Mouse (Mus musculus) frontal cortex, postnatal 10 days (tissue): Measurements from ENCODE around the gene Htatip2.
A peak's percentile ranks its signal among the peaks of the same experiment; 100 is the strongest.

ENCODE experiments used
- DNase-seq, 2 experiments: peaks; one replicate each; pipeline ENCODE4 v3.0.0; 2022; ENCODE audit warnings: low spot score in 2 of 2, mixed read lengths in 1 of 2

The Htatip2 gene

DNA sequence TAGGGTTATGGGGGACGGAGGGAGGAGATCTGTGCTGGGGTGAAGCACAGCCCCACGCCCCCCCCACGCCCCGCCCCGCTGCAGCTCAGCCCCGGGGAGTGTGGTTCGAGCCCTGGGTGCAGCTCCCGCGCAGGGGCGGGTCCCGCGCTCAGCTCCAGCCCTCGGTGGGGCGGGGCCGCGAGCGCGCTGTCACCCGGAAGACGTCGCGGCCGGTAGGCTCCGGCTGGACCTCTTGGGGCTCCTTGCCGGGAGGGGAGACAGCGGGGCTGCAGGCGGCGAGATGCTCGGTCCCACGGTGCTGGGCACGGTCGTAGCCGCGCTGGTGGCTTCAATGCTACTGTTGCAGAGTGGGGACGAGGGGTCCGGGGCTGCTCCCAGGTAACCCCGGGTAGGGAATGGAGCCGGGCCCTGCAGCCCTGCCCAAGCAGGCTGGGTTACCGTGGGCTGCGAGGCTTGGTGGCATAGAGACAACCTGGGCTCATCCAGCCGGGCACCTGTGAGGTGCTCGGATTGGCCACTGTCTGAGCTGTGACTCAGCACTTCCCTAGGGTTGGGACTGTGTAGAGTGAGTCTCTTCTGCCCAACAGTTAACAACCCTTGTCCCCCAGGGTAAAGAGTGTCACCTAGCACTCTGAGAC lies at the start of gene Htatip2:
TSS of gene Htatip2 (plus strand) at position 182 of the 638 bp plus-strand sequence.
- peak in 1 of 2 experiments; percentile 37 for DNase-seq

DNA sequence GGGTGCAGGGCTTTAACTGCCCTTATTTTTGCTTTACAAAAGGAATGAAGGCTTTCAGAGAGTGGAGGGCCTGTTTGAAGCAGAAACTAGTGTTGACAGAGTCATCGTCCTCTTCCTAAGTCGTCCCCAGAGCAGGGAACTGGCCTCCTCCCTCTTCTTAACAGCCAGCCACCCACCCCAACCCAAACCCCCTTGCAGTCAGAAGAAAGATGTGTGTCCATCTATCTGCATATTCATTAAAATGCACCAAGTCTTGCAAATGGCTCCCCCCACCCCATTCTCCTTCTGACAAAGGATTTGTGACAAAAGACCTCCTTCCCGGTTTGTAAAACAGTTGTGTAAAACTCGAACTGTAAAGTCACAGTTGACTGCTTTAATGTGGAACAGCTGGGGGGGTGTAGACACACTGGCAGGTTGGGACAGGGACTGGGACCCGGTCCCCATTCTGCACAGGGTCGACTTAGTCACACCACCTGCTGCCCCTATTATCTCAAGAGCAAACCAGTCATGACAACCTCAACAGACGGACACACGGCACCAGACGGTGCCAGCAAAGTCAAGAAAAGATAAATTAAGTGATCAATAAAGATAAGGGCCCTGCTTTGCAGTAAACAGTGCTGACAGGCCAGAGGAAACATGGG lies 49.4 kb upstream of the Htatip2 start:
- DNase-seq: no peak

DNA sequence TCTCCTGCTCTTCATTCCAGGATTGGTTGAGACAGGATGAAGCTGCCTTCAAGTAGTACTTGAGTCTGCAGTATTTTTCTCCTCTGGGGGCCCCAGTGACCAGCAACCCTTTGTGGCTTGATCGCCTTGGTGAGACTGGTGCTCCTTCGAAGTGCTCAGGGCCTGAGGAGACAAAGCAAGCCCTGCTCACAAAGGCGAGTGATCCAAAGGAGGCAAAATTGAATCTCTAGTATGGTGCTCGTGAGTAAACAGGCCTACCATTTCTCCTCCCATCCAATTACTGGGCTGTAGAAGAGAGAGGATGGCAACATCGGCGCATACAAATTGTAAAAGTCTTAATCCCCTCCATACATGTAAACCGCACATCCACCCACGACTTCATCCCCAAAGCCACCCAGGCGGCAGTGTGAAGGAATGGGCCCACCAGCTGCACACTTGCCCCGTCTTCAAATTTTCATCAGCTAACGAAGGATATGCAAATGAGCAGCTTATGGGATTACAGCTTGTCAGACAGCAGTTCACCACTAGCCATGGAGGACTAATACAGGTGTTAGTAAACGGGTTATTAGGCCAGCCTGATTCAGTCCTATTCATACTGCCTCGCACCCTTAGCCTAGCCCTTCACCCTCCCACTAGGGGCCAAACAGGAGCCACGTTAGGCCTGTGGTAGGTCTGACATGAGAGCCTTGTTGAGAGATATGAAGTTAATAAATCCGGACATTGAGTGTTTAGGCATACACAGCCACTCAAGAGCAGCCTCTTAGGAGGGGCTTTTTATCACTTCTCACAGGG lies 40.8 kb upstream of the Htatip2 start:
- no peak for DNase-seq

GRCm38 (mm10) chr7:49734342-49734741 lies 24.6 kb upstream of the Htatip2 start:
- no peak for DNase-seq

DNA sequence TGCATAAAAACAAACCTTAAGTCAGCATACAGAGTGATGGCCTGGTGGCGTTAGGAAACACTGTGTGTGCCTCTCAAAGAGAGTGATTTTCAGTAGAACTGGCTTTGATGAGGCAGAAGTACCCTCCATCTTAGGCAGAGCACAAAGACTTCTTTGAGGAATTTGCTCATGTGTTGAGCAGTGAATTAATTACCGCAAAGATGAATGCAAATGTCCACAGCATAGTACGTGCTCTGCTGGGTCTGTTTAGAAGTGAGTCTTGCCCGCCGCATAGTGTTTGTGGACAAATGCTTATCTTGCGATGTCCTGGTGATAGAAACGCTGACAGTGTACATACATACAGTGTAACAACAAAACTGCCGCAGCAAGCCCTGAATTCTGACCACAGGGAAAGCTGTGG lies 19.5 kb upstream of the Htatip2 start:
- no peak for DNase-seq

- no peak for DNase-seq
Observed at GRCm38 (mm10) chr7:49741474-49741873, 17.4 kb upstream of the Htatip2 start.

- DNase-seq: no peak
Observed at GRCm38 (mm10) chr7:49741923-49742322, 17.0 kb upstream of the Htatip2 start.

- DNase-seq: no peak
Observed at GRCm38 (mm10) chr7:49751148-49751547, 7.8 kb upstream of the Htatip2 start.

DNA sequence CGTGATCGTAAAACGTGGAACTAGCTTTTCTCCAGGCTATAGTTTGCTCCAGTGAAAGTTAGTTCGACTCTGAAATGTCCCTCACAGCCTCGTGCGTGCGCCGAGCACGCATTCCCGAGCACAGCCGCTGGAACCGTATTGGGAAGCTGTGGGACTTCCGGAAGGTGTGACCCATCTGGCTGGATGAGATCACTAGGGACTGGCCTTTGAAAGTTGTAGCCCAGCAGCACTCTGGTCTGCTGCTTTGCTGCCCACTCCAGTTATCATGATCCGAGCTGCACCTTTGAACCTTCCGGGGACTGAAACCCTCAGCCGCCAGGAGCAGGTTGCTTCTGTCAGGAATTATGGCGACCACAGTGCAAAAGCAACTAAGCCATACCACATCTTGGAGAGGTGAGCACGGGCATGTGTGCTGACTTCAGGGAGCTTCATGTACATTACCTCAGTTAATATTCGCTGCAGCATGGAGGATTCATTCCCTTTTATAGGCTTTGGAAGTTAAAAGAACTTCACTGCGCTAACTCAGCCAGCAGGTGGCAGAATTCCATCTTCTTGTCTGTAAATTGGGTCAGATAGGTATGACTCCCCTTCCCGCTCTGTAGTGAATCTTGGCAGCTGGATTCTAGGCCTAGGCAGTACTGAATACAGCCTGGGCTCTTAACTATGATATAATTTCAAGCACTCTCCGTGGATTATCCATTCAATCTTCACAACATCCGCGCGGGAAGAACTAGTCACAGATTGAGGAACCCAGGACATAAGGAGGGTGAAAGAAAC lies 6.0 kb upstream of the Htatip2 start:
- DNase-seq: no peak

DNA sequence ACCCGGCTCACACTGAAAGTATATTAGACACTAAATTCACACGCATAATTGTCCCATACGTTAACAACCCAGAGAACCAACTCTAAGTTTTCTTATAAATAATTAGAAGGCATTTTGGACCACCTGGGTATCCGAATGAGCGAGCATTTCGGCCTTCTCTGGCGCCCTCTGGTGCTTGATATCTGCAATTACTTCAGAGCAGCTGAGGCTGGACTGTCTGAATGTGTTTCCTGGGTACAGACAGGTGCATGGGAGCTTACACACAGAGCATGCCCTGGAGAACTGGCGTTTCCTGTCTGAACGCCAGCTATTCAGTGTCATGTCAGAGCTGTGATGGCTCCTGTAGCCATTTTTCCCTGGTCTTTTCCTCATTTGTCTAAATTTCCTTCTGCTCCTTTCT lies 4.1 kb upstream of the Htatip2 start:
- DNase-seq: no peak

DNA sequence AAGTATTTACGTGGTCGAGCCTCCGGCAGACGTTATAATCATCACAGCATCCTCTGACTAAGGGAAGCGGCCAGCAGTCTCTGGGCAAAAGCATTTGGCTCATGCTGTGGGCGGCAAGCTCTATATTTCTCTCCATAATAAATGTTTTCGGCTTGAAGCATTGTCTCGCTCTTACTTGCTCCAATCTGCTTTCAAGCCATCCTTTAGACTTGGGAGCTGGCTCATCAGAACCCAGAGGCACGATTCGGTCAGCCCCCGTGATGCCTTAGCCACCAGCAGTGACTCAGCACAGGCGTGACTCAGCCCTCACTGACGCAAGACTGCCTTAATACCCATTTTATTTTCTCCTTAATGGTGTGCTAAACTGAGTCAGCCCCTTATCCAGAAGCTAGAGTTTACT lies 3.7 kb downstream of the Htatip2 start:
- DNase-seq: no peak

GRCm38 (mm10) chr7:49764011-49764716 lies 5.2 kb downstream of the Htatip2 start:
- DNase-seq: no peak

- DNase-seq: no peak
Observed at GRCm38 (mm10) chr7:49766166-49766565, 7.3 kb downstream of the Htatip2 start.

- no peak for DNase-seq
Observed at GRCm38 (mm10) chr7:49768509-49768908, 9.6 kb downstream of the Htatip2 start.

- no peak for DNase-seq
Observed at GRCm38 (mm10) chr7:49774396-49774795, 15.5 kb downstream of the Htatip2 start.

DNA sequence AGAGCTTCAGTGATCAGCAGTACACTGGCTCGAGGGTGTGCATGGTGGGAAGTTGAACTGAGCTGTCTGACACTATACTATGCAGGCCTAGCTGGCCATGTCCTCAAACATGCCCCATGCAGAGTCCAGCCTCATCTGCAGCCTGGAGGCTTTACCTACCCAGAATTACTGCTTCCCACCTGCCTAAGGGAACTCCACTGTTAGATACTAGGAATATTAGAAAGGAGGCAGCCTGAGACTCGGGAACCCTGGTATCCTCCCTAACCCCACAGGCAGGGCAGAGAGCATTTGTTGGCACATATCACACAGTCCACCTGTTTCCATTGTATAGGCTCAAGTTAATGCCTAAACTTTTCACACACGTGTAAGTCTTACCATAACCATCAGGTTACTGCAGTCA lies 18.7 kb downstream of the Htatip2 start:
- no peak for DNase-seq

DNA sequence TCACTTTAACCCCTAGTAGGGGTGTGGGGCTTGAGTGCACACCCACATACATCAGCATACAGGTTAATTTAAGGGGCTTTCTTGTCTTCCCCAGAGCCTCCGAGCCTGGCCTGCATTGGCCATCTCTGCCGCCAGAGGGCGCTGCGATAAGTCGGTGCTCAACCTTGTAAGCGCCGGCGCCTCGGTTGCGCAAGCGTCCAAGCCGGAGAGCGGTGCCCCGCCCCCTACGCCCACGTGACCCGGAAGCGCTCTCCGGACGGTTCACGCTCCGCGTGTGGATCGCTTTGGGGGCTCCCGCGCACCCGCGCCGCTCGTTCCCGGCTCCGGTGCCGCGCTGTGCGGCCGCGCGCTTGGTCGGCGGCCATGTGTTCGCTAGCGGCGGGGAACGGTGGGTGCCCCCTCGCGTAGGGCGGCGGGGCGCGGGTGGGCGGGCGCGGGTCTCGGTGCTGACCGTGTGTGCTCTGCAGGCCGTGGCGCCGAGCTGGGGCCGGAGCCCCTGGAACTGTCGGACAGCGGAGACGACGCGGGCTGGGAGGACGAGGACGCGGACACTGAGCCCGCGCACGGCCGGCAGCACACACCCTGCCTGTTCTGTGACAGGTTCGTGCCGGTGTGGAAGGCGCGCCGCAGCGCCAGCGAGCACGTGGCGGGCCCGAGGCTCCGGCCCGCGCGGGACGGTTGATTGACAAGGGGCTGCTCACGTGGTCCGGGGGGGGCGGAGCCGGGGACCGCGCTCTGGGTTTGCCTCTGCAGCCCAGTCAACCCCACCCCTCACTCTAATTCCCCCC lies 19.4 kb downstream of the Htatip2 start, which contains the start of gene Prmt3:
TSS of gene Prmt3 (plus strand) at position 233 of the 788 bp plus-strand sequence.
- peak; percentile 96 to 99 for DNase-seq

DNA sequence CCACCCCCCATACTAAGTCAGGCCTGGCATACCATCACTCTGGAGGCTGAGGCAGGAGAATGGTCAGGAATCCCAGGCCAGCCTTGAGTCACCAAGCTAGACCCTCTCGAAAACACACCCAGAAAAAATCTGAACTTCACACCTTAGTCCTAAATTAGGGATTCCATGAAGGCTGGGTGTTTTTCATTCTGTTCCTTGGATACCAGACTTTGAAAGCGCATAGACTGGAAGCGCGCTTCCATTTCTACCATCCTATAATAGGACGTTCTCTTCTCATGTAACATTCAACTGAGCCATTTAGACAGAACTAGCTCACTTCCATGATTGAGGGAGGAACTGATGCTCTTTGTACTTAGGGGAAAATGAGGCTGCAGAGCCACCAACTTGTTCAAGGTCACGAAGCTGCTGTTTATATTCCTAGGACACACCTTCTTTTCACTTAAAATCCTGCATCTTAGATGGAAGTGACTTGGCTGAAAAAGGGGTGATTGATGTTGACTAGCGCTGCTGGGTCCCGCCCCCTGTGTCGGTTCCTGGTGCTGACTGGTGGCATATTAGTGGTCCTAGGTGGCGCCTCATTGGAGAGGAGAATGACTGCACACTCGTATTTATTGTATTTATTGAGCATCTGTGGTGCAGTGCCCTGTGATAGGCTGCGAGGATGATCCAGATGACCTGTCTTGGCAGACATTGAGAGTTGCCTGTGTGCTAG lies 20.1 kb downstream of the Htatip2 start:
- DNase-seq: peak; percentile 22 to 44

DNA sequence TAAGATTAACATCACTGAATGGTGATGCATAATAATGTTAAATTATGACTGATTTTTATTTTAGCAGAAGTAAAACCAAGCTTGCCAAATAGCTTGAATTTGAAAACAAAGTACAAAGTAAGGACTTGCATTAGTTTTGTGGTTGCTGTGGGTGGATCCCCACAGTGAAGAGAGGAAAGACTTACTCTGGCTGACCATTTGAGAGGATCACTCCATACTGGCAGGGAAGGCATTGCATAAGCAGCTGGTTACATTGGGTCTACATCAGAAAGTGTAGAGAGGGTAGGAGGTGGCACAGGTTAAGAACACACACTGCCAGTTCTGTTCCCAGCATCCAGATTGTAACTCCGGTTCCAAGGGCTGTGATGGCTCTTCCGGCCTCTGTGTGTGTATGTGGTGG lies 24.1 kb downstream of the Htatip2 start:
- DNase-seq: no peak

DNA sequence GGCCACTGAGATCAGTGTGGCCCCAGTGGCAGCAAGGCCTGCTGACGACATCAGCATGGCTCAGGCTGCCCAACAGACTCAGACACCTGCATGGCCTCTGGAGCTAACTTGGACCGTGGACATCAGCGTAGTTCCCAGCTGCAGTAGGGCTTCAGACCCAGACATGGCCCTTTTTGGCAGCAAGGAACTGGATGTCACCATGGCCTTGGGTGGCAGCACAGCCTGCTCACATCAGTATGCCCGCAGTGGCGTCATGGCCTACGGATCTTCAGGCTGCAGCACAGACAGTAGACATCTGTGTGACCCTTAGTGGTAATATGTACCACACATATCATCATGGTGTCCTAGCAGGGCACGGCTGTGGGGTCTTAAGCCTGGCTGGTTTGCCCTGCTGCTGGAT lies 26.2 kb downstream of the Htatip2 start:
- no peak for DNase-seq
